7 mouse cellular contexts compared by ENCODE assay signal in the genomic region with DNA sequence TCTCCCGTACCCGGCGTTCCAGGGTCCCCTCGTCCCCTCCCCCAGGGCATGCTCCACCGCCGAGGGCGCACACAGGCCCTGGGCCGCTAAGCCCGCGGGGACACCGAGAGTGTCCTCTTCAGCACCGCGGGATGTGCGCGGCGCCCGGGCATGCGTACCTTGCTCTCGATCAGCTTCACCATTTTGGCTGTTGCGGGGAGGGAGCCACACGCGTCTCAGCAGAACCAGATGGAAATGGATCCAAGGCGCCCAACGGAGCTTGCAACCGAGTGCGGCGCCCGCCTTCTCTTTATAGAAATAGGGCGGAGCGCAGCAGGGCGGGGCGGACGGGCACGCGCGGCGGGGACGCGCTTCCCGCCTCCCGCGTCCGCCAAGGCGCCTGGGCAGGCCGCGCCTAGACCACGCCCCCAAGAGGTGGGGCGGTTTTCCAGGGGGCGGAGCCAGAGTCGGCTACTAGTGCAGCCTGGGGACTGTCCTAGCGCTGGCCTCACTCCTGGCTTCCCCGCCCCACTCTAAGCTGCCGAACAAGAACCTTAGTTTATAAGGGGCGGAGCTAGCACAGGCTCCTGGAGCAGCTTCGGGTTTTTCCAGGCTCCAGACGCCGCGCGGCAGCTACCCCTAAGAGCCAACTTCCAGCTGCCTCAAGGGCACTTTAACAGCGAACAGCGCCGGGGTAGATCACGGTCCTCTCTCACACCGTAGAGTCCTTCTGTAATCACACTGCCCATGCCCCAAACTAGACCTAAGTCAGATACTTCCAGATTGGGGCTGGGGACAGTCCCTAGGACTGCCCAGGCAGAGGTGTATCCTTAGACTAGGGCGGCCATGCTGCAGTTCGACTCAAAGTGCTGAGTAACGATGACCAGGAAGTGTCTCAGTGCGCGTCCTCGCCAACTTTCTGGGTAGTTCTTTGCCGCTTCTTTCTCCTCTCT. TPM values are rescaled to one million over a fixed set of nuclear protein-coding genes. Genes with fewer than 3 reads are reported as not detected.
A peak's percentile ranks its signal among the peaks of the same experiment; 100 is the strongest.
DNase-seq lines count a peak whose midpoint lies in the region; ATAC-seq lines count a peak whose summit lies in the region.

TSS of gene Txn1 (minus strand) at position 383 of the 932 bp plus-strand sequence.

- H3K4me3 ChIP-seq in embryonic facial prominence, embryonic 12.5 days = peak within 1 kb of the TSS; percentile 85
- peak within 1 kb of the TSS; percentile 71 for H3K4me3 ChIP-seq in limb, embryonic 11.5 days (ENCODE audit: low read depth, low read length)
- H3K4me3 ChIP-seq in midbrain, embryonic 14.5 days (replicated peaks; ENCODE audit: low read depth, low read length) = peak within 1 kb of the TSS; percentile 83

- H3K27ac ChIP-seq in embryonic facial prominence, embryonic 12.5 days = peak within 1 kb of the TSS; percentile 94
- H3K27ac ChIP-seq in limb, embryonic 11.5 days (replicated peaks; ENCODE audit: low read depth, low read length) = peak within 1 kb of the TSS; percentile 85
- H3K27ac ChIP-seq in midbrain, embryonic 14.5 days (replicated peaks; ENCODE audit: low read depth, low read length) = peak within 1 kb of the TSS; percentile 87

- under 1% methylated on average over 71 of the region's 71 CpGs for WGBS in embryonic facial prominence, embryonic 12.5 days
- under 1% methylated on average over 71 of the region's 71 CpGs for WGBS in limb, embryonic 11.5 days
- under 1% methylated on average over 70 of the region's 71 CpGs for WGBS in midbrain, embryonic 14.5 days

- H3K4me2 ChIP-seq in embryonic facial prominence, embryonic 12.5 days (replicated peaks) = peak within 1 kb of the TSS; percentile 73
- H3K4me2 ChIP-seq in limb, embryonic 11.5 days (ENCODE audit: low read depth, severe bottlenecking) = peak within 1 kb of the TSS; percentile 41
- H3K4me2 ChIP-seq in midbrain, embryonic 14.5 days (ENCODE audit: low read length) = peak within 1 kb of the TSS; percentile 84

- ATAC-seq in embryonic facial prominence, embryonic 12.5 days (ENCODE audit: insufficient number of reproducible peaks, insufficient read depth, low FRiP score, low TSS enrichment) = peak; percentile 98
- peak; percentile 99 for ATAC-seq in limb, embryonic 11.5 days (ENCODE audit: insufficient number of reproducible peaks, low FRiP score, low TSS enrichment, low read depth)
- peak; percentile 96 for ATAC-seq in midbrain, embryonic 14.5 days (ENCODE audit: low FRiP score, low TSS enrichment)

- H3K9ac ChIP-seq in embryonic facial prominence, embryonic 12.5 days = peak within 1 kb of the TSS; percentile 89
- H3K9ac ChIP-seq in limb, embryonic 11.5 days (ENCODE audit: low read length) = peak within 1 kb of the TSS; percentile 71
- peak within 1 kb of the TSS; percentile 86 for H3K9ac ChIP-seq in midbrain, embryonic 14.5 days (replicated peaks; ENCODE audit: low read length)

- H3K27me3 ChIP-seq in embryonic facial prominence, embryonic 12.5 days = no peaks in the 10 kb centered on the region
- H3K27me3 ChIP-seq in limb, embryonic 11.5 days (ENCODE audit: control insufficient read depth, insufficient read depth, low read length) = no peaks in the 10 kb centered on the region
- H3K27me3 ChIP-seq in midbrain, embryonic 14.5 days (ENCODE audit: control insufficient read depth, insufficient read depth, low read length) = no peaks in the 10 kb centered on the region

- peaks cover 3% of the 10 kb centered on the region; the same call in 1 of the 2 replicates for H3K9me3 ChIP-seq in embryonic facial prominence, embryonic 12.5 days
- H3K9me3 ChIP-seq in limb, embryonic 11.5 days (ENCODE audit: control insufficient read depth, low read length) = no peaks in the 10 kb centered on the region
- no peaks in the 10 kb centered on the region for H3K9me3 ChIP-seq in midbrain, embryonic 14.5 days (ENCODE audit: control insufficient read depth, low read length)

- H3K36me3 ChIP-seq in embryonic facial prominence, embryonic 12.5 days = peaks cover 9% of the 10 kb centered on the region
- peaks cover 6% of the 10 kb centered on the region for H3K36me3 ChIP-seq in limb, embryonic 11.5 days (ENCODE audit: control insufficient read depth, insufficient read depth, low read length)
- H3K36me3 ChIP-seq in midbrain, embryonic 14.5 days (ENCODE audit: control insufficient read depth, insufficient read depth, low read length) = peaks cover 5% of the 10 kb centered on the region

- peak; percentile 98 for DNase-seq in adrenal gland, postnatal 25 days
- peak; percentile 100 for DNase-seq in heart, adult 11 months
- peak; percentile 98 for DNase-seq in kidney, adult 18-20 months
- peak; percentile 100 for DNase-seq in limb, embryonic 11.5 days (ENCODE audit: low spot score)
- peak; percentile 98 for DNase-seq in midbrain, embryonic 14.5 days
- DNase-seq in spleen, adult 18-20 months = peak; percentile 93 to 97

- peaks cover 30% of the 10 kb centered on the region for H3K4me1 ChIP-seq in embryonic facial prominence, embryonic 12.5 days
- H3K4me1 ChIP-seq in limb, embryonic 11.5 days (ENCODE audit: control insufficient read depth, insufficient read depth, low read length) = peaks cover 16% of the 10 kb centered on the region
- peaks cover 12% of the 10 kb centered on the region for H3K4me1 ChIP-seq in midbrain, embryonic 14.5 days (ENCODE audit: control insufficient read depth, insufficient read depth, low read length)

RNA-seq across cellular contexts. Expression of gene Txn1, which starts in this region (rescaled TPM):
- 279 and 314 TPM in 2 replicates for total RNA-seq in adrenal gland, postnatal 25 days (2021)
- polyA plus RNA-seq in embryonic facial prominence, embryonic 12.5 days (2016; fragmentation: Nextera tagmentation; extraction: Ambion mirVana) = 378 and 389 TPM in 2 replicates
- 451 and 453 TPM in 2 replicates for polyA plus RNA-seq in limb, embryonic 11.5 days (2014; fragmentation: Nextera tagmentation; extraction: Ambion mirVana)
- 282 and 334 TPM in 2 replicates for polyA plus RNA-seq in midbrain, embryonic 14.5 days (2014; fragmentation: Nextera tagmentation; extraction: Ambion mirVana)

Comparison
In these comparisons a context has a peak if more than half of its experiments do, and no peak if none do; other contexts are left out.
1. Peak in every context shown above with its lines: DNase-seq, ATAC-seq, H3K4me3 ChIP-seq and H3K27ac ChIP-seq.